Mouse (Mus musculus) hindbrain, postnatal 0 days (tissue): ENCODE results near the gene Tcte1. TPM values are rescaled to one million over a fixed set of nuclear protein-coding genes. Genes with fewer than 3 reads are reported as not detected.

Experiments used
- ATAC-seq: fragments of 200-750 bp; cut with Nextera tagmentation; 2 replicates; pipeline ENCODE4 v1.8.0; 2017; ENCODE audit warnings: mild to moderate bottlenecking, moderate TSS enrichment, moderate library complexity
- DNase-seq: peaks from one replicate; pipeline ENCODE4 v3.0.0-alpha.2; 2015; ENCODE audit warnings: low spot score
- H3K27ac ChIP-seq: fragments of 300-500 bp; sonication (generic); 2 replicates; pipeline ENCODE4 v1.5.1; 2014; ENCODE audit warnings: mild to moderate bottlenecking
- H3K27me3 ChIP-seq: fragments of 300-500 bp; sonication (generic); 2 replicates; pipeline ENCODE4 v1.6.1; 2014; ENCODE audit warnings: low read length, mixed read lengths; ENCODE audit not compliant: insufficient read depth
- H3K36me3 ChIP-seq: fragments of 300-500 bp; sonication (generic); 2 replicates; pipeline ENCODE4 v1.6.1; 2014; ENCODE audit warnings: low read length, mixed read lengths; ENCODE audit not compliant: insufficient read depth
- H3K4me1 ChIP-seq: fragments of 300-500 bp; sonication (generic); 2 replicates; pipeline ENCODE4 v1.6.1; 2014; ENCODE audit warnings: antibody characterized with exemption, low read length, mixed read lengths; ENCODE audit not compliant: insufficient read depth
- H3K4me2 ChIP-seq: fragments of 300-500 bp; sonication (generic); 2 replicates; pipeline ENCODE4 v1.6.1; 2014; ENCODE audit warnings: low read depth, mild to moderate bottlenecking, low read length, moderate library complexity, mixed read lengths
- H3K4me3 ChIP-seq: fragments of 300-500 bp; sonication (generic); 2 replicates; pipeline ENCODE4 v1.5.1; 2014; ENCODE audit warnings: low read length
- H3K9ac ChIP-seq: fragments of 300-500 bp; sonication (generic); replicated peaks from 2 replicates; pipeline ENCODE4 v1.6.1; 2014; ENCODE audit warnings: mild to moderate bottlenecking, low read length, moderate library complexity, mixed read lengths
- H3K9me3 ChIP-seq: fragments of 300-500 bp; sonication (generic); 2 replicates; pipeline ENCODE4 v1.6.1; 2016; ENCODE audit warnings: low read length, mixed read lengths
- CTCF ChIP-seq: IDR thresholded peaks from 2 replicates; pipeline ENCODE4 v1.5.1; 2016; ENCODE audit warnings: antibody characterized with exemption, control low read depth, low read depth
- WGBS: fragments of 180-500 bp; shearing (Covaris S2); extraction: QIAGEN DNeasy Blood & Tissue Kit; methylation state at CpG from one replicate; pipeline ENCODE4 v1.1.7; 2014; 5-methylcytosine and 5-hydroxymethylcytosine counted together
- polyA plus RNA-seq: library from polyadenylated mRNA; unstranded; fragments of >200 nt; fragmentation: Nextera tagmentation; extraction: Ambion mirVana; gene quantifications from 2 replicates; pipeline ENCODE4 v1.2.1, GENCODE M21; 2015
- total RNA-seq: library from RNA; depleted of rRNA; stranded (reverse); fragments of >200 nt; gene quantifications from 2 replicates; pipeline ENCODE4 v1.2.3, GENCODE M21; 2014; rRNA removed

The Tcte1 gene
- total RNA-seq (0.58 and 1.5 TPM in 2 replicates), polyA plus RNA-seq (3.9 and 4.3 TPM in 2 replicates)

- TF ChIP-seq CTCF: peak; percentile 21; the same call in 1 of the 2 replicates
- ATAC-seq: peak; percentile 61
- H3K27me3 ChIP-seq: no peaks in the 10 kb centered on the region
- peak within 1 kb of the TSS; percentile 45 for H3K9ac ChIP-seq
- under 1% methylated on average over 21 of the region's 21 CpGs for whole genome bisulfite sequencing
- no peaks in the 10 kb centered on the region for H3K9me3 ChIP-seq
- H3K4me1 ChIP-seq: peaks cover 11% of the 10 kb centered on the region
- no peaks in the 10 kb centered on the region for H3K36me3 ChIP-seq
- peak within 1 kb of the TSS; percentile 65 for H3K4me2 ChIP-seq
- peak within 1 kb of the TSS; percentile 36 for H3K27ac ChIP-seq
- peak; percentile 79 for DNase-seq
- H3K4me3 ChIP-seq: peak within 1 kb of the TSS; percentile 32
Measured at GRCm38 (mm10) chr17:45523263-45523662, at the start of gene Tcte1. Tcte1 (plus strand) TSS chr17:45523434.

- 0 out of 2 replicates have a peak overlapping the region, but pooled peaks have one; percentile 66 for H3K4me2 ChIP-seq
- no peak for TF ChIP-seq CTCF
- H3K36me3 ChIP-seq: no peaks in the 10 kb centered on the region
- no peak for ATAC-seq
- H3K4me1 ChIP-seq: peaks cover 6% of the 10 kb centered on the region; the same call in 1 of the 2 replicates
- WGBS: 84% methylated on average over 6 of the region's 6 CpGs
- no peak overlapping the region for H3K4me3 ChIP-seq
- H3K9me3 ChIP-seq: no peaks in the 10 kb centered on the region
- H3K27me3 ChIP-seq: no peaks in the 10 kb centered on the region
- no peak for DNase-seq
- H3K9ac ChIP-seq: no peak overlapping the region
- H3K27ac ChIP-seq: no peak overlapping the region
Measured at GRCm38 (mm10) chr17:45473667-45474066, 49.6 kb upstream of the Tcte1 start.

DNA sequence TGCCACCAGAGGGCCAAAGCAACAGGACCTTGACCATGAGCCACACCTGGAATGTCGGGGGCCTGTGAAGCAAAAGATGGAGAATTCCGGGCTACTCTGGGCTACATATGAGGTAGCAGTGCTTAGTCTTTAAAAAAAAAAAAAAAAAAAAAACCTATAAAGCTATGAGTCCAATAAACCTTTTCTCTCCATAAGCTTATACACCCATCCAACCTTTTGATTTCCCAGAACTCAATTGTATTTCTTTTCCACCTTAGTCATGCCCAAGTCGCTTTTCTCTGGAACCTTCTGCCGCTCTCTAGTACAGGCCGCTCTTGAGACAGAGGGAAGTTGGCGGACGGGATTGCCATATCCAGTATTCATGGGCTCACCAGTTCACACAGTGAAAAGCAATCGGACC, 49.1 kb upstream of the Tcte1 start:
- no peaks in the 10 kb centered on the region for H3K36me3 ChIP-seq
- ATAC-seq: peak; percentile 49
- DNase-seq: no peak
- TF ChIP-seq CTCF: 0 out of 2 replicates have a peak, but pooled peaks have one; percentile 11
- H3K27me3 ChIP-seq: no peaks in the 10 kb centered on the region
- H3K9me3 ChIP-seq: no peaks in the 10 kb centered on the region
- peak overlapping the region; percentile 50; the same call in 1 of the 2 replicates for H3K9ac ChIP-seq
- peak overlapping the region; percentile 66 for H3K4me2 ChIP-seq
- WGBS: 61% methylated on average over 8 of the region's 8 CpGs
- H3K4me3 ChIP-seq: peak overlapping the region; percentile 37
- H3K4me1 ChIP-seq: peaks cover 6% of the 10 kb centered on the region; the same call in 1 of the 2 replicates
- H3K27ac ChIP-seq: peak overlapping the region; percentile 85

DNA sequence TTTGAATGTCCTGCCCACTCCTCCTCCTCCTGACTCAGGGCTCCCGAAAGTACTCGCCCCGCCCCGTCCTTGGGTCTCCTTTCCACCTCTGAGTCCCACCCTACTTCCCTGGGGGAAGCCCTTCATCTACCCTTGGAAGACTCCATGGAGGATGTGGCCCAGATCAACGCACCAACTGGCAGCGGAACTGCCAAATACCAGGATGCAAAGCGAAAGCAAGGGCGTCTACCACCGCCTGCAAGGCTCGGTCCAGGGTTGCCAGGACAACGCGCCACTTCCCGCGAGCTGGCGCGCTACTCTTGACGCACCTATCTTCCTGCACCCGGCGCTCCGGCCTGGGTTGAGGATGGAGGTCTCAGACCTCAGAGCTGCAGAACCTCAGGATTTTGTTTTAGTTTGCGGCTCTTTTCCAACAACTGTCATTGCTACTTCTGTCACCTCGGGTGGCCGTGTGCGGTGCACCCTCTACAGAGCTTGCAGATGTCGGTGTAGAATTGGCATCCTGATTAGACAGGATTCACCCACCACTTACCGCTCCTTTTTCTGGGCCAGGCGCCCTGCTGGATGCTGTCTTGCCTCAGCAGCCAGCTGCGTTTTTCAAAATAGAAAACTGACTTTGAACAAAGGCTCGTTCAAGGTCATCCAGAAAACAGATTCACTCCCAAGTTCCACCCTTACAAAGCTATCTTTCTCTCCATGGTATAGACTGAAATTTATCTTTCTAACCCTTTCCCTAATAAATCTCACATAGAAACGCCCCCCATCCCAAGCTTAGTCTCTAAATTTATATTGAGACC, 48.4 kb upstream of the Tcte1 start, which contains the start of gene Spats1:
Spats1 (minus strand) TSS at position 747 of the 797 bp plus-strand sequence.
- Histone ChIP-seq H3K4me1 (peaks cover 6% of the 10 kb centered on the region; the same call in 1 of the 2 replicates), H3K9me3 (no peaks in the 10 kb centered on the region), H3K4me3 (peak within 1 kb of the TSS; percentile 37), H3K27ac (peak within 1 kb of the TSS; percentile 85), H3K27me3 (no peaks in the 10 kb centered on the region), H3K36me3 (no peaks in the 10 kb centered on the region), H3K4me2 (peak within 1 kb of the TSS; percentile 66), H3K9ac (peak within 1 kb of the TSS; percentile 50; the same call in 1 of the 2 replicates)
- WGBS: 4% methylated on average over 30 of the region's 30 CpGs
- DNase-seq (peak; percentile 91), ATAC-seq (peak; percentile 93)
- TF ChIP-seq CTCF: no peak; the same call in 1 of the 2 replicates

DNA sequence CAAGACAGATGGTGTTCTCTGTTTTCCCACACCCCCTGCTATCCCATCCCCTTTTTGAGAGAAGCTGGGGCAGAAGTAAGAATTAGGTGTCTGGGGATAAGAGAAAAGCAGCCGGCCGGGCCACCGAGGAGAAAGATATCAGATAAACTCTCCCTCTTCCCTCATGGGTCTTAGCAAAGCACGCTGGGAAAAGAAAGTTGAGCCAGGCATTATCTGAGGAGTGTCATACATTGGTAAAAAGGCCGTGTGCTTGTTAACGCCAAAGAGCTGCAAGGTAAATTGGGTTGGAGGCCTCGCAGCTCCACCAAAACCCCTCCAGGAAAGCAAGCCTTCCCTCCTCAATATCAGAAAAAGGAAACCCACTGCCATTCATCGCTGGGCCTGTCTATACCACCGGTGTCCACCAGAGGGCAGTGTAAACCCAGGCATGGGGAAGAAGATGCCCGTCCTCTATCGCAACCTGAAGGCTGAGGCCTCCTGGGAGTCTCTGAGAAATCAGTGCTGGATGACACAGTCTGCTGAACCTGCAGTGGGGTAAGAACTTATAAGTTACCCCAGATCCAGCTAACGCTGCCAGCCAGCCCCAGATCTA, 44.9 kb upstream of the Tcte1 start:
- WGBS: 21% methylated on average over 12 of the region's 12 CpGs
- no peak overlapping the region for H3K4me3 ChIP-seq
- no peak overlapping the region for H3K27ac ChIP-seq
- peaks cover 6% of the 10 kb centered on the region; the same call in 1 of the 2 replicates for H3K4me1 ChIP-seq
- no peaks in the 10 kb centered on the region for H3K36me3 ChIP-seq
- peak; percentile 99 for TF ChIP-seq CTCF
- no peak overlapping the region for H3K9ac ChIP-seq
- no peak overlapping the region for H3K4me2 ChIP-seq
- H3K9me3 ChIP-seq: 0 out of 2 replicates have a peak, but pooled peaks cover 2% of the 10 kb centered on the region
- H3K27me3 ChIP-seq: no peaks in the 10 kb centered on the region
- peak; percentile 90 for DNase-seq
- no peak for ATAC-seq

GRCm38 (mm10) chr17:45480429-45480828, 42.8 kb upstream of the Tcte1 start:
- H3K4me1 ChIP-seq: no peaks in the 10 kb centered on the region
- H3K4me2 ChIP-seq: no peak overlapping the region
- ATAC-seq (no peak), DNase-seq (no peak)
- no peaks in the 10 kb centered on the region for H3K27me3 ChIP-seq
- TF ChIP-seq CTCF: peak; percentile 41
- H3K36me3 ChIP-seq: no peaks in the 10 kb centered on the region
- H3K9me3 ChIP-seq: 0 out of 2 replicates have a peak, but pooled peaks cover 2% of the 10 kb centered on the region
- no peak overlapping the region for H3K9ac ChIP-seq
- 22% methylated on average over 2 of the region's 2 CpGs for WGBS
- H3K27ac ChIP-seq: no peak overlapping the region
- no peak overlapping the region for H3K4me3 ChIP-seq
